Mouse (Mus musculus) ES-CJ7 (cell line): ENCODE data around the gene Uchl3.

Source experiments
- DNase-seq: peaks from one replicate; pipeline ENCODE4 v3.0.0; 2011; ENCODE audit warnings: low read depth, low spot score

Gene Uchl3

DNA sequence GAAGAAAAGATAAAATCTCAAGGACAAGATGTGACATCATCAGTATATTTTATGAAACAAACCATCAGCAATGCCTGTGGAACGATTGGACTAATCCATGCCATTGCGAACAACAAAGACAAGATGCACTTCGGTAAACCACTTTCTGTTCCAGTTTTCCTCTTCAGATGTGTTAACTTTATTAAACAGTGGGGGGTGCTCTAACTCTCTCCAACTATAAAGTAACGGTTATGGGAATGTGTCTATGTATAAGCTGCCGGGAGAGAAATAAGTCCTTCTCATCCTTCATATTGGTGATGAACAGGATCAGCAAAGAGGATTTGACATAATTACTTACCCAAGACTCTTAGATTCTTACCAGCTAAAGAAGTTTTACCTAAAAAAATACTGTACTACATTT, 12.8 kb downstream of the Uchl3 start:
- DNase-seq, result no peak

GRCm38 (mm10) chr14:101668626-101669025, 14.9 kb downstream of the Uchl3 start:
- no peak for DNase-seq

DNA sequence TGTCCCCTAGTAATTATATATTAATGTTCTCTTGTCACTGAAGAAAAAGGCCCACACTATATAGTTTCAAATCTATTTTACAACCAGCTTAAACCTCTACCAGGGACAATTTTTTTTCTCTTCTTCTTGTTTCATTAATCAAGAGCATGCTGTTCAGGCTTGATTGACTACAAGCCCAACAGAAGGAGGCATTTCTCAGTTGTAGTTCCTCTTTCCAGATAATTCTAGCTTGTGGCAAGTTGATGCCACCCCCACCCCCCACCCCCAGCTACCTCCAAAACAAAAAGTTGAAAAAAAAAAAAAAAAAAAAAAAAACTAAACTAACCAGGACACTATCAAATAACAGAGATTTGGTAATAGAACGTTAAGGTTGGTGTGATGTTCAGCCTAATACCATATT, 18.5 kb downstream of the Uchl3 start:
- DNase-seq, result no peak

DNA sequence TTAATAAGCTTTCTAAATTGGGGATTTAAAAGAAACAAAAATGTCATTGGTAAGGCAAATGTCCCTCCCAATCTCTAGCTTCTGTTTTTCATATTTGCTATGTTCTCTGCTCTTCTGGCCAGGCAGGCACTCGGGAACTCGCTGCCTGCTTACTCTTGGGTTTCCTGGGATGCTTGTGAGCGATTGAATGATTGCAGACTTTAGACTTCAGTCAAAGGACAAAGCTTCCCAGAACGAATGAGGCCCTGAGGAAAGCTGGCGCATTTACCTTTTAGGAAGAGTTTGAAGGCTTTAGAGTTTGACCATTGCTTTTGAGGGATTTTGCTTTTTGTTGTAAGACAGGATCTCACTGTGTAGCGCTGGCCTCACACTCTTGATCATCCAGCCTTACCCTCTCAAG, 33.9 kb downstream of the Uchl3 start:
- DNase-seq, result no peak

DNA sequence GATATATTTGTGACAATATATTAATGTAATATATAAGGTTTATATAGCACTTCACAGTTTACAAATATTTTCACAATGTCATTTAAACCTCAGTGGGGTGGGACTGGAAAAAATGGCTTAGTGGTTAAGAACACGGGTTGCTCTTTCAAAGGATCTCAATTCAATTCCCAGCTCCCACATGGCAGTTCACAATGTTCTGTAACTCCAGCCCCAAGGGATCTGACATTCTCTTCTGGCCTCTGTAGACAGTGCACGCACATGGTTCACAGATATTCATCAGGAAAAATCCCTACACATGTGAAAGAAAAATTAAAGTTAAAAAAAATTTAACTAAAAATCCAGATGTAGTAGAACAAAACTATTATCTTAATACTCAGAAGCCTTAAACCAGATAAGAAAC, 34.6 kb downstream of the Uchl3 start:
- DNase-seq, result no peak

GRCm38 (mm10) chr14:101704479-101704878, 50.7 kb downstream of the Uchl3 start:
- no peak for DNase-seq

DNA sequence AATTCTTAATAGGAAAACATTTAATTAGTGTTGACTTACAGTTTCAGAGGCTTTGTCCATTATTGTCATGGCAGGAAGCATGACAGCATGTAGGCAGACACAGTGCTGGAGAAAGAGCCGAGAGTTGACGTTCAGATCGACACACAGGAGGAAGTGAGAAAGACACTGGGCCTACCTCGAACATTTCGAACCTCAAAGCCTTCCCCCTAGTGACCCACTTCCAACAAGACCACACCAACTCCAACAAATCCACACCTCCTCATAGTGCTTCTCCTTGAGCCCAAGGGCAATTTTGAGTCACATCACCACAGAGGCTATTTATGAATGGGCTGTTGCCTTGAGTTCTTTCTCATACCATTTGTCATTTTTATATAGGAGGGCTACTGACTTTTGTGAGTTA, 53.3 kb downstream of the Uchl3 start:
- DNase-seq, result no peak

GRCm38 (mm10) chr14:101714414-101714813, 60.6 kb downstream of the Uchl3 start:
- no peak for DNase-seq

DNA sequence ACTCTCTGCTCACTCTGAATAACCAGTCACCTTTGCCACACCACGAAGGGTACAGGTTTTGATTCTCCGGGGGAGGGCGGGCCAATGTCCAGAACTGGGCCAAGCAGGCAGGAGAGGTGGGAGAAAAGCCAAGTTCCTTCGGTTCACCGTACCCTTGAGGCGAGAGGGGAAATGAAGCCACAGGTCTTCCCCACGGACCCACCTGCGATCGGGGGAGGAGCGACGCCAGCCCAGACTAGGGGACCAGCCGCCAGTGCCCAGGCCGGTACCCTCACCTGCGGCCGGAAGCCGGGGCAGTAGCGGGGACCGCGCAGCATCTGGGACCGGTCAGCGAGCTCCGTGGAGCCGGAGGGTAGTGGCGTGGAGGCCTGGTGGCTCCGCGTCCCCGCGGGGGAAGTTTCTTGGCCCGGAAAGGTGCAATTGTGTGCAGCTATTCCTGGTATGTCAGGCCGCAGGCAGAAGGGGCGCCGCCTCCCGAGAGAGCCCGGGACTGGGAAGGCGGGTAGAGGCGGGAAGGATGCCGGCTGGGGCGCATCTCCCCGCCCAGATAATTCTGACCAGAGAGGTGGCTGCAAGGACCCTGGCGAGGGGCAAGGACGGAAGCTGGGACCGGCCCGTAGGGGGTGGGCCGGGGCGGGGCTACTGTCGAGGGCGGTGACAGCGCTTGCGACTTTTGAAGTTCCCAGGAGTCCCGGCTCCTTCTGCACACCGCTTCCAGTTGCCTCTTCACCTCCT, 75.6 kb downstream of the Uchl3 start, which contains the start of the genes Gm9922 and Lmo7:
Gene Gm9922, minus strand, starts transcription at position 578 of the 735 bp plus-strand sequence.
Gene Lmo7, plus strand, starts transcription at position 721 of the 735 bp plus-strand sequence.
- peak; percentile 80 for DNase-seq

DNA sequence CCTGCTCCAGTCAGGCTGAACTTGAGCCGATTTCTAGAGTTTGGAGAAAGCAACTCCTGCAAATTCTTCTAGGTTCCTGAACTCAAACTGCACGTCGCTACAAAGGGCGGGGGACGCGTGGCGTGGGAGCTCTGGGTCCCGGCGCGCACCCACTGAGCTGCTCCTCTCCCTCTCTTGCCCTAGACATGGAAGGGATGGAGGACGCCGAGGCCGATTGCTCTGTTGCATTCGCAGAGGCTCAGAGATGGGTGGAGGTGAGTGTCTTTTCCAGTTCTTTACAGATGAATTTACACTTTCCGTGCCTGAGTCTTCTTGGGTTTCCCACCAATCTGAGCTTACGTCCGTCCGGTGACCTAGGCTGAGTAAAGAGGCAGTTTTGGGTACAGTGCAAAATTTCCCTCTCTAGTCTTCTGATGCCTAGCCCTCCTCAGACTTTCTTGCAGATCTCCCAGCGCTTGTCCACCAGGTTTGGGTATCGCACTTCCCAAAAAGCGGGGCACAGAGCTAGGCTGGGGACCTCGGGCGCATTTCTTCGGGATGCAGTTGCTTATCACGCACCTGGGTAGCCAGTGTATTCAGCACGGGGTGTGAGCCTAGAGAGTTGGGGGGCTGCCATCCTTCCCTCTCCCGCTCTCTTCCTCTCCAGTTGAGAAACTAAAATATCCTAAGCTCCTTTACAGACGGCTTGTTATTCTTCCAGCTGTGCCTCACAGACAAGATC, 76.4 kb downstream of the Uchl3 start:
- DNase-seq, result peak; percentile 19

DNA sequence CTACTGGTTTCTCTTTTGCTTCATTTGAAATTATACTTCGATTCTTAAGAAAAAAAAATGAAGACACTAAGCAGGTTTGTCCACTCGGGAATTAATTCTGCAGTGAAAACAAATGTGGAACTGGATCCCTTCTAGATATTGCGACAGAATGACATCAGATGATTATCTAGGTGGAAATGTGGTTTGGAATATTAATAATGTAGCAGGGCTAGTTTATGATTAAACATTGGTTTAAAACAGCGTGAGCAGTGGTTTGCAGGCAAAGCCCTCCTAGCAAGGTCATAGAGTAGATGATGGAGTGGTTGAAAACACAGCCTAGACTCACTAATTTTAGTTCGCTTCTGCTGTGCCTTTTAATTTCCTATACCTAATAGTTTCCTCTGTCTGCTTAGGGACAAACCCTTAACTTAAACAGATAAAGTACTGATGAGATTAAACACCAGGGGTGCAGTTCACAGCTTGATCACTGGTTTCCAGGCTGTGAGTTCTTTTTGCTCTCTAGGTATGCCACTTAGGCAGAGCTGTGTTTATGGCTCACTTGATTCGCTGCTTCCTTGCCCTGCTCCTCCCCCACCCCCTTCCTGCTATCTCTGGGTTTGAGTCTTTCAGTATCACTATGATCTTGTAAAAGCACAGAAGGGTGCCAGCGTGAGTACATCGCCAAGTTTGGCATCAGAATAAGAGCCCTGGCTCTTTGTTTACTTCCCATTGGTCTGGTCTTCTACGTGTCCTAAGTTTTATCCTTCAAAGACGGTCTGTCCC, 80.0 kb downstream of the Uchl3 start:
- no peak for DNase-seq

GRCm38 (mm10) chr14:101737501-101737900, 83.7 kb downstream of the Uchl3 start:
- DNase-seq, result peak; percentile 30
